Mouse (Mus musculus) megakaryocyte, embryonic 14.5 days (primary cell): Measurements from ENCODE around the gene Pou3f1.

Source experiments
- FLI1 ChIP-seq: IDR thresholded peaks from 2 replicates; pipeline ENCODE4 v1.6.1; 2012; ENCODE audit warnings: low read length, inconsistent platforms, mixed read lengths
- GATA1 ChIP-seq: IDR thresholded peaks from 3 replicates; pipeline ENCODE4 v1.6.1; 2012; ENCODE audit warnings: mixed read lengths, low read length, inconsistent platforms, borderline replicate concordance

DNA sequence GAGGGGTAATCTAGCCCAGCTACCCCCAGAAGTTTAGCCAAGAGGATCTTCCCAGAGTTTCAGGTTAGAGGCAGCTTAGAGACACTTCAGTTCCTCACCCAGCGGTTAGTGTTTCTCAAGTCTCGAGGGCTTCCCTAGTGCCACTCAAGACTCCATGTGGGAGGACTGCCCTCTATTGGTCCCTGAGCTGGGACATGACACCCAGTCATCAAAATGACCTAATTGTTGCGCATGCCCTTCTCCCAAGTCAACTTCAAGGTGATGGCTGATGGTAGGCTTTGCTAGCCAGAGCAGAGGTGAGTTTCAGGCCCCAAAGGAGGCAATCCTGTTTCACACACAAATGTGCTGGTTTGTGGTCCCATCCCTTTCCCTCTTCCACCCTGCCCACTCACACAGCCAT, 6.4 kb downstream of the Pou3f1 start:
- no peak for TF ChIP-seq GATA1
- TF ChIP-seq FLI1: no peak
